In the genomic region with DNA sequence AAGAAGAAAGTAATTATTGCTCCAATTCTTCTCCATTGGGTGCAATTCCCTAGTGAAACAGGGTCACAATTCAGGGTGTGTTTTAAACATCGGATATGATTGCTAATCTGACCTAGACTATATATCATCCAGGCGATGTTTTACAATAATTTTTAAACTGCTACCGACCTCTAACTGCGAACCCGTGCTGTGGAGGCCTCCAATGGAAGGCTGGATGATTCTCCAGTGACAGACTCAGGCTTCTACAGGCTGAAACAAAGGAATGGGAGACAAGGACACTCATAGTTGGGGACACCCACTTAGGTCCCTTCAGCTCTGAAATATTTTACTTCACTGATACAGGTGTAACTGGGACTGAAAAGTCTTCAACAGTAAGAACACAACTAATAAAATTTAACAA, we compare ENCODE assay signal across 18 mouse cellular contexts. TPM values are rescaled to one million over a fixed set of nuclear protein-coding genes. Genes with fewer than 3 reads are reported as not detected.
A peak's percentile ranks its signal among the peaks of the same experiment; 100 is the strongest.
DNase-seq lines count a peak whose midpoint lies in the region; ATAC-seq and TF ChIP-seq lines count a peak whose summit lies in the region.
"Had no signal": no experiment of that assay in that cellular context is flagged by ENCODE, and none has a peak within 500 bp of the region (broad histone marks: within the 10 kb centered on the region; RNA-seq: fewer than 3 reads in every experiment).

No protein-coding gene starts in this region.

- no peak overlapping the region for H3K27ac ChIP-seq in hindbrain, embryonic 10.5 days
- H3K27ac ChIP-seq in hindbrain, postnatal 0 days, result no peak overlapping the region
- no peak overlapping the region for H3K27ac ChIP-seq in embryonic facial prominence, embryonic 10.5 days (replicated peaks)
- H3K27ac ChIP-seq in embryonic facial prominence, embryonic 15.5 days (replicated peaks), result no peak overlapping the region
- H3K27ac ChIP-seq in limb, embryonic 13.5 days, result peak overlapping the region; percentile 83; the same call in 1 of the 2 replicates
- H3K27ac ChIP-seq: hindbrain, embryonic 14.5 days had no signal

- peak; percentile 12 for DNase-seq in hindbrain, embryonic 10.5 days (ENCODE audit: low spot score)
- no peak for DNase-seq in hindbrain, postnatal 0 days (ENCODE audit: low spot score)
- peak; percentile 31 for DNase-seq in embryonic facial prominence, embryonic 10.5 days (ENCODE audit: low spot score)
- no peak for DNase-seq in c-Kit-positive CD71-positive TER-119-positive erythroid progenitor cells, embryonic 14.5 days (ENCODE audit: low spot score)
- DNase-seq in gastrocnemius, postnatal 4 days (ENCODE audit: low spot score in 2 of 2), result no peak
- DNase-seq: cerebellum, adult 11 months; gastrocnemius, postnatal 25 days; kidney, adult 9 months; right cerebral cortex, postnatal 14 days had no signal

- WGBS in hindbrain, embryonic 10.5 days, result 2% methylated on average over 5 of the region's 5 CpGs
- WGBS in hindbrain, postnatal 0 days, result 4% methylated on average over 5 of the region's 5 CpGs
- under 1% methylated on average over 5 of the region's 5 CpGs for WGBS in embryonic facial prominence, embryonic 10.5 days
- 6% methylated on average over 5 of the region's 5 CpGs for WGBS in embryonic facial prominence, embryonic 15.5 days
- whole genome bisulfite sequencing in limb, embryonic 13.5 days, result 8% methylated on average over 5 of the region's 5 CpGs

- peaks cover 9% of the 10 kb centered on the region for H3K4me1 ChIP-seq in hindbrain, embryonic 10.5 days (replicated peaks)
- no peaks in the 10 kb centered on the region for H3K4me1 ChIP-seq in hindbrain, postnatal 0 days (ENCODE audit: insufficient read depth, low read length)
- peaks cover 14% of the 10 kb centered on the region; the same call in 1 of the 2 replicates for H3K4me1 ChIP-seq in embryonic facial prominence, embryonic 10.5 days
- peaks cover 12% of the 10 kb centered on the region for H3K4me1 ChIP-seq in embryonic facial prominence, embryonic 15.5 days
- H3K4me1 ChIP-seq in limb, embryonic 13.5 days, result peaks cover 34% of the 10 kb centered on the region

- peaks cover 100% of the 10 kb centered on the region for H3K27me3 ChIP-seq in hindbrain, embryonic 10.5 days (ENCODE audit: insufficient read depth, poor library complexity, severe bottlenecking)
- peaks cover 86% of the 10 kb centered on the region for H3K27me3 ChIP-seq in hindbrain, postnatal 0 days (ENCODE audit: insufficient read depth, low read length)
- peaks cover 100% of the 10 kb centered on the region for H3K27me3 ChIP-seq in embryonic facial prominence, embryonic 10.5 days (replicated peaks; ENCODE audit: low read depth, poor library complexity, severe bottlenecking)
- H3K27me3 ChIP-seq in embryonic facial prominence, embryonic 15.5 days, result peaks cover 94% of the 10 kb centered on the region
- H3K27me3 ChIP-seq in limb, embryonic 13.5 days, result peaks cover 63% of the 10 kb centered on the region

- no peaks in the 10 kb centered on the region for H3K36me3 ChIP-seq in hindbrain, embryonic 10.5 days
- H3K36me3 ChIP-seq in hindbrain, postnatal 0 days (ENCODE audit: insufficient read depth, low read length), result no peaks in the 10 kb centered on the region
- no peaks in the 10 kb centered on the region for H3K36me3 ChIP-seq in embryonic facial prominence, embryonic 10.5 days (replicated peaks)
- H3K36me3 ChIP-seq in embryonic facial prominence, embryonic 15.5 days, result no peaks in the 10 kb centered on the region
- no peaks in the 10 kb centered on the region for H3K36me3 ChIP-seq in limb, embryonic 13.5 days

- TF ChIP-seq CTCF in hindbrain, postnatal 0 days (IDR thresholded peaks at IDR 0.05; ENCODE audit: low read depth), result no peak

- H3K9me3 ChIP-seq in hindbrain, embryonic 10.5 days, result no peaks in the 10 kb centered on the region
- no peaks in the 10 kb centered on the region for H3K9me3 ChIP-seq in hindbrain, postnatal 0 days (ENCODE audit: low read length)
- no peaks in the 10 kb centered on the region for H3K9me3 ChIP-seq in embryonic facial prominence, embryonic 10.5 days
- no peaks in the 10 kb centered on the region for H3K9me3 ChIP-seq in embryonic facial prominence, embryonic 15.5 days (replicated peaks)
- H3K9me3 ChIP-seq in limb, embryonic 13.5 days, result no peaks in the 10 kb centered on the region
- H3K9me3 ChIP-seq: megakaryocyte, embryonic 14.5 days had no signal

- no peak overlapping the region for H3K9ac ChIP-seq in hindbrain, postnatal 0 days (replicated peaks; ENCODE audit: low read length)
- no peak overlapping the region for H3K9ac ChIP-seq in embryonic facial prominence, embryonic 15.5 days
- H3K9ac ChIP-seq in limb, embryonic 13.5 days, result peak overlapping the region; percentile 75
- H3K9ac ChIP-seq: hindbrain, embryonic 14.5 days had no signal

- no peak for ATAC-seq in hindbrain, postnatal 0 days
- ATAC-seq in embryonic facial prominence, embryonic 15.5 days (ENCODE audit: insufficient number of reproducible peaks, low FRiP score, low TSS enrichment, low read depth), result no peak
- no peak for ATAC-seq in limb, embryonic 13.5 days (ENCODE audit: low FRiP score, low read depth)
- ATAC-seq: CD4-positive, CD25-positive, alpha-beta regulatory T cell, adult 4 months had no signal

- H3K4me3 ChIP-seq in hindbrain, embryonic 10.5 days, result no peak overlapping the region
- H3K4me3 ChIP-seq in hindbrain, postnatal 0 days (ENCODE audit: low read length), result no peak overlapping the region
- peak overlapping the region; percentile 48; the same call in 1 of the 2 replicates for H3K4me3 ChIP-seq in embryonic facial prominence, embryonic 10.5 days
- peak overlapping the region; percentile 33; the same call in 1 of the 2 replicates for H3K4me3 ChIP-seq in embryonic facial prominence, embryonic 15.5 days (replicated peaks)
- peak overlapping the region; percentile 36 for H3K4me3 ChIP-seq in limb, embryonic 13.5 days
- H3K4me3 ChIP-seq: erythroblast, embryonic 14.5 days; megakaryocyte, embryonic 14.5 days; myocyte had no signal

- no peak overlapping the region for H3K4me2 ChIP-seq in hindbrain, postnatal 0 days (ENCODE audit: low read depth, low read length)
- H3K4me2 ChIP-seq in embryonic facial prominence, embryonic 15.5 days (replicated peaks), result peak overlapping the region; percentile 45; the same call in 1 of the 2 replicates
- peak overlapping the region; percentile 75 for H3K4me2 ChIP-seq in limb, embryonic 13.5 days (replicated peaks)
- H3K4me2 ChIP-seq: hindbrain, embryonic 14.5 days had no signal

RNA-seq across cellular contexts. Expression of a gene that starts 13.9 kb away (rescaled TPM):
- 0.20 TPM in 1 of 2 replicates, not detected in the other for polyA plus RNA-seq in hindbrain, embryonic 10.5 days (2016; fragmentation: Nextera tagmentation; extraction: Ambion mirVana)
- total RNA-seq in hindbrain, postnatal 0 days (2014; rRNA removed), result not detected in 2 replicates
- polyA plus RNA-seq in hindbrain, postnatal 0 days (2015; fragmentation: Nextera tagmentation; extraction: Ambion mirVana), result not detected in 2 replicates
- polyA plus RNA-seq in embryonic facial prominence, embryonic 10.5 days (2016; fragmentation: Nextera tagmentation; extraction: Ambion mirVana), result 3.9 and 5.4 TPM in 2 replicates
- polyA plus RNA-seq in embryonic facial prominence, embryonic 15.5 days (2015; fragmentation: Nextera tagmentation; extraction: Ambion mirVana), result 2.3 and 3.8 TPM in 2 replicates
- 10.8 and 11.4 TPM in 2 replicates for polyA plus RNA-seq in limb, embryonic 13.5 days (2015; fragmentation: Nextera tagmentation; extraction: Ambion mirVana)
- total RNA-seq in gastrocnemius, postnatal 4 days (2021), result 1 to 10 TPM; 1.5 to 1.6 TPM
- total RNA-seq: layer of hippocampus, adult 18-20 months; left cerebral cortex, postnatal 14 days had no signal
- polyA plus RNA-seq: CD4-positive, CD25-positive, alpha-beta regulatory T cell, adult 4 months; erythroblast, embryonic 14.5 days; hindbrain, embryonic 14.5 days; myocyte had no signal

Comparison
In these comparisons a context has a peak if more than half of its experiments do, and no peak if none do; other contexts are left out.
1. DNase-seq: peak in hindbrain, embryonic 10.5 days (single experiment) and embryonic facial prominence, embryonic 10.5 days (single experiment); none in hindbrain, postnatal 0 days (single experiment), c-Kit-positive CD71-positive TER-119-positive erythroid progenitor cells, embryonic 14.5 days (single experiment) and gastrocnemius, postnatal 4 days (0 of 2).
2. H3K4me3 ChIP-seq: peak in embryonic facial prominence, embryonic 10.5 days (single experiment), embryonic facial prominence, embryonic 15.5 days (single experiment) and limb, embryonic 13.5 days (single experiment); none in hindbrain, embryonic 10.5 days (single experiment) and hindbrain, postnatal 0 days (single experiment).